Mouse (Mus musculus): ENCODE measurements around the gene 0610010K14Rik. TPM values are rescaled to one million over a fixed set of nuclear protein-coding genes. Genes with fewer than 3 reads are reported as not detected.

0610010K14Rik gene
- polyA plus RNA-seq, 1 experiment from 2014 or later, result 140 TPM

DNA sequence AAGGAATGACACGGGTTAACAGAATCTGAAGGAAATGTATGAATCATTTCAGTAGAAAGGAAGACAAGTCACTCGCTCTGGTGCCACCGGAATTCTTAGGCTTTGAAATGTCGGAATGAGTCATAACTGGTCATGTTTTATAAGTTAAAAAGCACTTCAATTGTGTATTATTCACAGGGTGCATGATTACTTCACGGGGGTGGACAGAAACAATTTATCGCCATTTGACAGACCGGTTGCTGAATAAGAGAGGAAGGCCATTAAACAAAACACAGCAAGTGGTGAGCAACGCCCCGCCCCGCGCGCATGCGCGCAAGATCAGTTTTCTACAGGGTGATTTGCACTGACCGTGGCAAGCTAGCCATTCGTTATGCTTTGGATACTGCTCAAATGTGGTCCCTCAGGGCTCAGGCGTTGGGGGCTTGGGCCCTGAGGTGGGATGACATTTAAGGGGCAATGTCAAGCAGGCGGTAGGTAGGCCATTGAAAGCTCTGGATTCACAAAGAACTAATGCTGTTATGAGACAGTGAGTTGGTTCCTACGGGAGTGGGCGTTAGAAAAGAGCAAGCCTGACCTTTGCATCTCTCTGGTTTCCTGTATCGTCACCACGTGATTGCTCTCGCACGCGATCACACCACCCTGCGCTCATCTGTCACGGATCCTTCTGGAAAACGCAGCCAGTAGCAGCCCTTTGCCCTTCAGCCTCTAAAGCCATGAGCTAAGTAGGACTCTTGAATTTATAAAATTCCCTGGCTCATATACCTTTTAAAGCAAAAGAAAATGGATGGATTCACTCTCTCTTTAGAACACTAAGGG is 48.2 kb downstream of the 0610010K14Rik start:
- ATAC-seq (replicated peaks; ENCODE audit: low FRiP score), result no peak

More for the DNA sequence above, 48.2 kb downstream of the 0610010K14Rik start:
- no peaks in the 10 kb centered on the region for H3K36me3 ChIP-seq (ENCODE audit: control insufficient read depth, insufficient read depth, low read length)
- H3K4me2 ChIP-seq, result no peak overlapping the region
- WGBS, result 84% methylated on average over 28 of the region's 28 CpGs
- no peak overlapping the region for H3K9ac ChIP-seq (ENCODE audit: low read depth, low read length)
- H3K4me3 ChIP-seq (ENCODE audit: low read depth, low read length), result no peak overlapping the region
- DNase-seq (ENCODE audit: low spot score), result no peak
- no peaks in the 10 kb centered on the region for H3K9me3 ChIP-seq (ENCODE audit: control insufficient read depth, low read length)
- H3K4me1 ChIP-seq (replicated peaks; ENCODE audit: control insufficient read depth, insufficient read depth, low read length), result no peaks in the 10 kb centered on the region
- H3K27ac ChIP-seq (ENCODE audit: low read depth, low read length), result no peak overlapping the region
- H3K27me3 ChIP-seq (replicated peaks; ENCODE audit: control insufficient read depth, insufficient read depth, low read length), result no peaks in the 10 kb centered on the region

MicroRNAs encoded within 50 kb of the gene (microRNA counts, 519-probe panel; counts per million panel counts)
- microRNA mmu-miR-195 (not detected), microRNA mmu-miR-497 (not detected)

Small RNAs within 50 kb of the gene (microRNA-seq; reads per million reads assigned to microRNA genes)
- gene Mir195a (ENCODE audit: borderline number of aligned reads), result 382 reads per million, percentile 63 among the genes with 10 or more reads in this experiment
- gene Mir497 (ENCODE audit: borderline number of aligned reads), result not detected
- gene Mir497b (ENCODE audit: borderline number of aligned reads), result not detected

Other genes with a start within 250 kb of the 0610010K14Rik start
- 302 and 311 TPM in 2 replicates for gene Gabarap, start 246.8 kb downstream of the 0610010K14Rik start, polyA plus RNA-seq (2014; fragmentation: Nextera tagmentation; extraction: Ambion mirVana)
- 33.2 and 36.6 TPM in 2 replicates for gene Phf23, start 242.1 kb downstream of the 0610010K14Rik start, polyA plus RNA-seq (2014; fragmentation: Nextera tagmentation; extraction: Ambion mirVana)
- gene Dvl2, start 237.3 kb downstream of the 0610010K14Rik start, polyA plus RNA-seq (2014; fragmentation: Nextera tagmentation; extraction: Ambion mirVana), result 22.1 and 23.3 TPM in 2 replicates
- gene Acadvl, start 222.5 kb downstream of the 0610010K14Rik start, polyA plus RNA-seq (2014; fragmentation: Nextera tagmentation; extraction: Ambion mirVana), result 85.7 and 89.7 TPM in 2 replicates
- 9.3 and 9.4 TPM in 2 replicates for gene Dlg4, start 221.0 kb downstream of the 0610010K14Rik start, polyA plus RNA-seq (2014; fragmentation: Nextera tagmentation; extraction: Ambion mirVana)
- 0.40 and 0.66 TPM in 2 replicates for gene Asgr1, start 183.8 kb downstream of the 0610010K14Rik start, polyA plus RNA-seq (2014; fragmentation: Nextera tagmentation; extraction: Ambion mirVana)
- gene Asgr2, start 145.3 kb downstream of the 0610010K14Rik start, polyA plus RNA-seq (2014; fragmentation: Nextera tagmentation; extraction: Ambion mirVana), result 4.3 and 5.8 TPM in 2 replicates
- gene Mgl2, start 107.6 kb downstream of the 0610010K14Rik start, polyA plus RNA-seq (2014; fragmentation: Nextera tagmentation; extraction: Ambion mirVana), result 0.63 and 1.5 TPM in 2 replicates
- 0.41 and 0.53 TPM in 2 replicates for gene Clec10a, start 81.7 kb downstream of the 0610010K14Rik start, polyA plus RNA-seq (2014; fragmentation: Nextera tagmentation; extraction: Ambion mirVana)
- 0.75 and 0.81 TPM in 2 replicates for gene Slc16a11, start 25.2 kb downstream of the 0610010K14Rik start, polyA plus RNA-seq (2014; fragmentation: Nextera tagmentation; extraction: Ambion mirVana)
- 9.1 and 10.1 TPM in 2 replicates for gene Slc16a13, start 16.9 kb downstream of the 0610010K14Rik start, polyA plus RNA-seq (2014; fragmentation: Nextera tagmentation; extraction: Ambion mirVana)
- gene Bcl6b, start 8.1 kb downstream of the 0610010K14Rik start, polyA plus RNA-seq (2014; fragmentation: Nextera tagmentation; extraction: Ambion mirVana), result 6.8 and 7.3 TPM in 2 replicates
- gene Gm21988, start 1.9 kb upstream of the 0610010K14Rik start, polyA plus RNA-seq (2014; fragmentation: Nextera tagmentation; extraction: Ambion mirVana), result 7.6 and 9.6 TPM in 2 replicates
- gene Rnasek, start 1.9 kb upstream of the 0610010K14Rik start, polyA plus RNA-seq (2014; fragmentation: Nextera tagmentation; extraction: Ambion mirVana), result 184 and 188 TPM in 2 replicates
- gene Alox12, start 17.4 kb upstream of the 0610010K14Rik start, polyA plus RNA-seq (2014; fragmentation: Nextera tagmentation; extraction: Ambion mirVana), result 21.5 and 22.5 TPM in 2 replicates
- gene Alox12e, start 84.7 kb upstream of the 0610010K14Rik start, polyA plus RNA-seq (2014; fragmentation: Nextera tagmentation; extraction: Ambion mirVana), result 0.29 TPM in 1 of 2 replicates, not detected in the other
- gene Alox15, start 114.1 kb upstream of the 0610010K14Rik start, polyA plus RNA-seq (2014; fragmentation: Nextera tagmentation; extraction: Ambion mirVana), result 1.0 and 2.1 TPM in 2 replicates
- 48.5 and 51.2 TPM in 2 replicates for gene Pelp1, start 172.1 kb upstream of the 0610010K14Rik start, polyA plus RNA-seq (2014; fragmentation: Nextera tagmentation; extraction: Ambion mirVana)
- 31.5 and 35.9 TPM in 2 replicates for gene Arrb2, start 194.7 kb upstream of the 0610010K14Rik start, polyA plus RNA-seq (2014; fragmentation: Nextera tagmentation; extraction: Ambion mirVana)
- 33.8 and 36.2 TPM in 2 replicates for gene Med11, start 214.0 kb upstream of the 0610010K14Rik start, polyA plus RNA-seq (2014; fragmentation: Nextera tagmentation; extraction: Ambion mirVana)
- 0.19 and 0.58 TPM in 2 replicates for gene Zmynd15, start 221.5 kb upstream of the 0610010K14Rik start, polyA plus RNA-seq (2014; fragmentation: Nextera tagmentation; extraction: Ambion mirVana)
- gene Cxcl16, start 222.1 kb upstream of the 0610010K14Rik start, polyA plus RNA-seq (2014; fragmentation: Nextera tagmentation; extraction: Ambion mirVana), result 0.91 and 1.6 TPM in 2 replicates